Mouse (Mus musculus): ENCODE data around the gene Atg9b.

DNA sequence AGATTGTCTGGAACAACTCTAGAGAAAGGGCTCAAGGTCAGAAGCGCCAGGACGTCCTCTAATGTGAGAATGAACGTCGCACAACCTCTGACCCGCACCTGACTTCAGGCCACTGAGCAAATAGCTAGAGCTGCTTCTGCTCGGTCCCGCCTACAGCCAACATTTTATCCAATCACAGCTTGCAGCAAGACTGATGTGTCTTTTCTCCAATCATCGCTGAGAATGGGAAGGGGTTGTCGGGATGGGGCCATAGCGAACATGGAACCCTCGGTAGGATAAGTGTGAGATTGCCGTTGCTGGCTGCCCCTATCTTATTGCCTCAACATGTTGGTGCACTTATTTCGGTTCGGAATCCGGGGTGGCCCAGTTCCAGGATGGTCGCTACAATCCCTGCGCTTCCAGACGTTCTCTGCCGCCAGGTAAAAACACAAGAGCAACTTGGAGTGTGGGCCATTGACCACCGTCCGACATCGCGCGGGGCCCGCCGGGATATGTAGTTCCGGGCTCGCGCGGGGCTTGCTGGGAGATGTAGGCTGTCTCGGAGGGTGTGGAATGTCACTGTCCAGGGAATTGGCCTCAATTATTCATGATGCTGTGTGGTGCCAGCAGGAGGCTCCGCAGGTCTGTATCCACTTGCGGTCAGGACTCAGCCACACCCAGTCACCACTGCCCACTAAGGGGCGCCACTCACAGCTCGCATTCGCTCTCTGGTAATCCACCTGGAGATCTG lies 2.4 kb upstream of the Atg9b start:
- TF ChIP-seq CTCF (IDR thresholded peaks at IDR 0.05; ENCODE audit: low read depth, low read length) (peak; percentile 51; the same call in 1 of the 2 replicates), POLR2A (IDR thresholded peaks at IDR 0.05; ENCODE audit: borderline replicate concordance, low read depth, low read length) (no peak)
